Mouse (Mus musculus): Measurements from ENCODE around the gene Dnaja2. TPM values are rescaled to one million over a fixed set of nuclear protein-coding genes. Genes with fewer than 3 reads are reported as not detected.

Gene Dnaja2
- 127 and 153 TPM in 2 replicates for total RNA-seq (2017)

- peak; percentile 52 to 79 for ATAC-seq (replicated peaks in 1 of 2; ENCODE audit: insufficient read depth in 1 of 2, low FRiP score in 2 of 2, low TSS enrichment in 1 of 2, low read depth in 1 of 2, poor library complexity in 2 of 2, severe bottlenecking in 2 of 2)
Measured at GRCm38 (mm10) chr8:85555181-85556145, at the start of gene Dnaja2. Gene Dnaja2 (minus strand): TSS chr8:85555344.

- ATAC-seq (replicated peaks in 1 of 2; ENCODE audit: insufficient read depth in 1 of 2, low FRiP score in 2 of 2, low TSS enrichment in 1 of 2, low read depth in 1 of 2, poor library complexity in 2 of 2, severe bottlenecking in 2 of 2), result no peak
Measured at GRCm38 (mm10) chr8:85604201-85604600, 49.1 kb upstream of the Dnaja2 start.

- peak; percentile 72 to 88; a peak in 3 of 4 replicates for ATAC-seq (replicated peaks in 1 of 2; ENCODE audit: insufficient read depth in 1 of 2, low FRiP score in 2 of 2, low TSS enrichment in 1 of 2, low read depth in 1 of 2, poor library complexity in 2 of 2, severe bottlenecking in 2 of 2)
Measured at GRCm38 (mm10) chr8:85603203-85603895, 48.2 kb upstream of the Dnaja2 start.

GRCm38 (mm10) chr8:85602737-85603136 is 47.6 kb upstream of the Dnaja2 start:
- ATAC-seq (replicated peaks in 1 of 2; ENCODE audit: insufficient read depth in 1 of 2, low FRiP score in 2 of 2, low TSS enrichment in 1 of 2, low read depth in 1 of 2, poor library complexity in 2 of 2, severe bottlenecking in 2 of 2), result no peak

GRCm38 (mm10) chr8:85601741-85602140 is 46.6 kb upstream of the Dnaja2 start:
- ATAC-seq (replicated peaks in 1 of 2; ENCODE audit: insufficient read depth in 1 of 2, low FRiP score in 2 of 2, low TSS enrichment in 1 of 2, low read depth in 1 of 2, poor library complexity in 2 of 2, severe bottlenecking in 2 of 2), result no peak

GRCm38 (mm10) chr8:85597413-85598191 is 42.5 kb upstream of the Dnaja2 start:
- no peak for ATAC-seq (replicated peaks in 1 of 2; ENCODE audit: insufficient read depth in 1 of 2, low FRiP score in 2 of 2, low TSS enrichment in 1 of 2, low read depth in 1 of 2, poor library complexity in 2 of 2, severe bottlenecking in 2 of 2)

- no peak for ATAC-seq (replicated peaks in 1 of 2; ENCODE audit: insufficient read depth in 1 of 2, low FRiP score in 2 of 2, low TSS enrichment in 1 of 2, low read depth in 1 of 2, poor library complexity in 2 of 2, severe bottlenecking in 2 of 2)
Measured at GRCm38 (mm10) chr8:85595391-85595790, 40.2 kb upstream of the Dnaja2 start.

- no peak for ATAC-seq (replicated peaks in 1 of 2; ENCODE audit: insufficient read depth in 1 of 2, low FRiP score in 2 of 2, low TSS enrichment in 1 of 2, low read depth in 1 of 2, poor library complexity in 2 of 2, severe bottlenecking in 2 of 2)
Measured at GRCm38 (mm10) chr8:85594983-85595382, 39.8 kb upstream of the Dnaja2 start.

- ATAC-seq (replicated peaks in 1 of 2; ENCODE audit: insufficient read depth in 1 of 2, low FRiP score in 2 of 2, low TSS enrichment in 1 of 2, low read depth in 1 of 2, poor library complexity in 2 of 2, severe bottlenecking in 2 of 2), result no peak
Measured at GRCm38 (mm10) chr8:85593324-85593723, 38.2 kb upstream of the Dnaja2 start.

GRCm38 (mm10) chr8:85591532-85591931 is 36.4 kb upstream of the Dnaja2 start:
- no peak for ATAC-seq (replicated peaks in 1 of 2; ENCODE audit: insufficient read depth in 1 of 2, low FRiP score in 2 of 2, low TSS enrichment in 1 of 2, low read depth in 1 of 2, poor library complexity in 2 of 2, severe bottlenecking in 2 of 2)

GRCm38 (mm10) chr8:85590258-85590657 is 35.1 kb upstream of the Dnaja2 start:
- ATAC-seq (replicated peaks in 1 of 2; ENCODE audit: insufficient read depth in 1 of 2, low FRiP score in 2 of 2, low TSS enrichment in 1 of 2, low read depth in 1 of 2, poor library complexity in 2 of 2, severe bottlenecking in 2 of 2), result no peak

GRCm38 (mm10) chr8:85588596-85588995 is 33.5 kb upstream of the Dnaja2 start:
- no peak for ATAC-seq (replicated peaks in 1 of 2; ENCODE audit: insufficient read depth in 1 of 2, low FRiP score in 2 of 2, low TSS enrichment in 1 of 2, low read depth in 1 of 2, poor library complexity in 2 of 2, severe bottlenecking in 2 of 2)

GRCm38 (mm10) chr8:85577666-85578065 is 22.5 kb upstream of the Dnaja2 start:
- ATAC-seq (replicated peaks in 1 of 2; ENCODE audit: insufficient read depth in 1 of 2, low FRiP score in 2 of 2, low TSS enrichment in 1 of 2, low read depth in 1 of 2, poor library complexity in 2 of 2, severe bottlenecking in 2 of 2), result no peak

GRCm38 (mm10) chr8:85573972-85574496 is 18.9 kb upstream of the Dnaja2 start:
- no peak for ATAC-seq (replicated peaks in 1 of 2; ENCODE audit: insufficient read depth in 1 of 2, low FRiP score in 2 of 2, low TSS enrichment in 1 of 2, low read depth in 1 of 2, poor library complexity in 2 of 2, severe bottlenecking in 2 of 2)

- ATAC-seq (replicated peaks in 1 of 2; ENCODE audit: insufficient read depth in 1 of 2, low FRiP score in 2 of 2, low TSS enrichment in 1 of 2, low read depth in 1 of 2, poor library complexity in 2 of 2, severe bottlenecking in 2 of 2), result peak; percentile 53 to 64; a peak in 2 of 4 replicates
Measured at GRCm38 (mm10) chr8:85570466-85570865, 15.3 kb upstream of the Dnaja2 start.

- no peak for ATAC-seq (replicated peaks in 1 of 2; ENCODE audit: insufficient read depth in 1 of 2, low FRiP score in 2 of 2, low TSS enrichment in 1 of 2, low read depth in 1 of 2, poor library complexity in 2 of 2, severe bottlenecking in 2 of 2)
Measured at GRCm38 (mm10) chr8:85567801-85568200, 12.7 kb upstream of the Dnaja2 start.

- no peak for ATAC-seq (replicated peaks in 1 of 2; ENCODE audit: insufficient read depth in 1 of 2, low FRiP score in 2 of 2, low TSS enrichment in 1 of 2, low read depth in 1 of 2, poor library complexity in 2 of 2, severe bottlenecking in 2 of 2)
Measured at GRCm38 (mm10) chr8:85565186-85565585, 10.0 kb upstream of the Dnaja2 start.
